Mouse (Mus musculus): Measurements from ENCODE around the gene Retreg3. TPM values are rescaled to one million over a fixed set of nuclear protein-coding genes. Genes with fewer than 3 reads are reported as not detected.
A peak's percentile ranks its signal among the peaks of the same experiment; 100 is the strongest.

The Retreg3 gene
- polyA plus RNA-seq, 1 experiment, result 130 TPM

GRCm38 (mm10) chr11:101109351-101109750 lies 10.3 kb downstream of the Retreg3 start:
- Histone ChIP-seq H3K4me3 (ENCODE audit: control insufficient read depth, insufficient read depth, low read length) (no peak overlapping the region), H3K27me3 (ENCODE audit: control insufficient read depth, insufficient read depth, low read length) (no peaks in the 10 kb centered on the region), H3K4me1 (replicated peaks; ENCODE audit: control insufficient read depth, insufficient read depth, low read length) (peaks cover 3% of the 10 kb centered on the region; the same call in 1 of the 2 replicates), H3K27ac (ENCODE audit: control insufficient read depth, insufficient read depth, low read length) (no peak overlapping the region), H3K36me3 (ENCODE audit: control insufficient read depth, insufficient read depth, low read length) (peaks cover 23% of the 10 kb centered on the region)
- TF ChIP-seq POLR2A (IDR thresholded peaks at IDR 0.05; ENCODE audit: control insufficient read depth, extremely low read depth, insufficient read depth, low read length, poor library complexity) (no peak), CTCF (IDR thresholded peaks at IDR 0.05; ENCODE audit: borderline replicate concordance, control insufficient read depth, extremely low read depth, insufficient read depth, low read length, poor library complexity) (no peak)
- no peak for DNase-seq
- WGBS, result 93% methylated on average over 4 of the region's 4 CpGs

GRCm38 (mm10) chr11:101103011-101103410 lies 16.7 kb downstream of the Retreg3 start:
- TF ChIP-seq POLR2A (IDR thresholded peaks at IDR 0.05; ENCODE audit: control insufficient read depth, extremely low read depth, insufficient read depth, low read length, poor library complexity), result no peak
- TF ChIP-seq CTCF (IDR thresholded peaks at IDR 0.05; ENCODE audit: borderline replicate concordance, control insufficient read depth, extremely low read depth, insufficient read depth, low read length, poor library complexity), result no peak
- WGBS, result 94% methylated on average over 5 of the region's 5 CpGs

DNA sequence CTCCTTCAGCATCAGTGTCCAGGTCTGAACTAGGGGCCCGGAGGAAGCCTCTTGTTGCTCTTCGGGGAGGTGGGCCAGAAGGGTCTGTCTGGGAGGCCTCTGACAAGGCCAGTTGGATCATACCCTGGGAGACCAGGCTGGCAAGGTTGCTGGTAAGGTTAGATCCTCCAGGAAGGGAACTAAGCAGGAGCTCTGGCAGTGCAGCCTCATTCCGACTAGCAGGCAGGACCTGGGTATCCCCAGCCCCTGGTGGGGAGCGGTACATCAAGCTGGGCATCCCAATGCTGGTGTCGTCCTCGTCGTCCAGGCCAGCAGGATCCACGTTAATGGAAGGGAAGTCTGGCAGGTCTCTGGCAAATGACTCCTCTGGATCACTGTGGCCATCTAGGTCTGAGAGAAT lies 21.5 kb downstream of the Retreg3 start:
- WGBS, result 97% methylated on average over 8 of the region's 8 CpGs
- peaks cover 8% of the 10 kb centered on the region; the same call in 1 of the 2 replicates for H3K4me1 ChIP-seq (replicated peaks; ENCODE audit: control insufficient read depth, insufficient read depth, low read length)
- DNase-seq, result no peak
- peaks cover 58% of the 10 kb centered on the region for H3K36me3 ChIP-seq (ENCODE audit: control insufficient read depth, insufficient read depth, low read length)
- H3K27me3 ChIP-seq (ENCODE audit: control insufficient read depth, insufficient read depth, low read length), result no peaks in the 10 kb centered on the region
- no peak overlapping the region for H3K4me3 ChIP-seq (ENCODE audit: control insufficient read depth, insufficient read depth, low read length)
- no peak for TF ChIP-seq POLR2A (IDR thresholded peaks at IDR 0.05; ENCODE audit: control insufficient read depth, extremely low read depth, insufficient read depth, low read length, poor library complexity)
- TF ChIP-seq CTCF (IDR thresholded peaks at IDR 0.05; ENCODE audit: borderline replicate concordance, control insufficient read depth, extremely low read depth, insufficient read depth, low read length, poor library complexity), result no peak
- no peak overlapping the region for H3K27ac ChIP-seq (ENCODE audit: control insufficient read depth, insufficient read depth, low read length)

More at GRCm38 (mm10) chr11:101103011-101103410, 16.7 kb downstream of the Retreg3 start:
- Histone ChIP-seq H3K27ac (ENCODE audit: control insufficient read depth, insufficient read depth, low read length) (no peak overlapping the region), H3K27me3 (ENCODE audit: control insufficient read depth, insufficient read depth, low read length) (no peaks in the 10 kb centered on the region), H3K36me3 (ENCODE audit: control insufficient read depth, insufficient read depth, low read length) (peaks cover 78% of the 10 kb centered on the region), H3K4me3 (ENCODE audit: control insufficient read depth, insufficient read depth, low read length) (no peak overlapping the region), H3K4me1 (replicated peaks; ENCODE audit: control insufficient read depth, insufficient read depth, low read length) (no peaks in the 10 kb centered on the region)
- DNase-seq, result no peak

DNA sequence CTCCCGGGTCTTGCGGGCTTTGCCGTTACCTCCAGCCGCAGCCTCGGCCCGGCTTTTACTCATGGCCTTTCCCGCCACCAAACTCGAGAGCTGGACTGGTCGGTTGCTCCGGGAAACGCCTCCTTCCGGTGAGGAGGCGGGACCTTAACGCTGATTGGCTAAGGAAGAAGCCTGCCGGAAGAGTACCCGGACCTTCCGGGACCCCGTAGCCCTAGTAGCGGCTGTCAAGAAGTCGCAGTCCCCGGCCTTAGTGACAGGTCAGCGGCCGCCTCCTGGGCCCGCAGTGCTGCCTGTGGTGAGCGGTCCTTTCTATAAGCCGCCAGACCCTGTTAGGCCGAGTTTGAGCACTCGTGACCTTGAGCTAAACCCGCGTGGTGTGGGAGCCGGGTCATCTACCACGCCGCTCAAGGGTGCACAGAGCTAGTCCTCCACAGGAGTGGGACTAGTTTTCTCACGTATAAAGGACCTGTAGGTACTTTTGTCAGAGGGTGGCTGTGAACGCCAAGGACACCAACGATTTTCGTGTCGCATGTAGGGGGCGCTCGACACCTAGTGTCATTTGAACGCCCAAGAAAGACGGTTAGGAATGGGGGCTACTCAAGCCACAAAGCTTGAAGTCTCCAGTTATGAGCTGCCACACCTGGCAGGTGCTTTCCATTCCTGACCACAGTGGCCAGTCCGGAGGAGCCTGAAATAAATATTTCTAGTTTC lies 24.2 kb downstream of the Retreg3 start, which contains the start of gene Psmc3ip:
Gene Psmc3ip, minus strand, starts transcription at position 123 of the 711 bp plus-strand sequence.
- peak within 1 kb of the TSS; percentile 85 for H3K4me3 ChIP-seq (ENCODE audit: control insufficient read depth, insufficient read depth, low read length)
- peaks cover 57% of the 10 kb centered on the region for H3K36me3 ChIP-seq (ENCODE audit: control insufficient read depth, insufficient read depth, low read length)
- peak within 1 kb of the TSS; percentile 81 for H3K27ac ChIP-seq (ENCODE audit: control insufficient read depth, insufficient read depth, low read length)
- peak; percentile 83; the same call in 1 of the 2 replicates for TF ChIP-seq CTCF (IDR thresholded peaks at IDR 0.05; ENCODE audit: borderline replicate concordance, control insufficient read depth, extremely low read depth, insufficient read depth, low read length, poor library complexity)
- TF ChIP-seq POLR2A (IDR thresholded peaks at IDR 0.05; ENCODE audit: control insufficient read depth, extremely low read depth, insufficient read depth, low read length, poor library complexity), result peak; percentile 78
- no peaks in the 10 kb centered on the region for H3K27me3 ChIP-seq (ENCODE audit: control insufficient read depth, insufficient read depth, low read length)
- H3K4me1 ChIP-seq (replicated peaks; ENCODE audit: control insufficient read depth, insufficient read depth, low read length), result peaks cover 8% of the 10 kb centered on the region; the same call in 1 of the 2 replicates
- under 1% methylated on average over 43 of the region's 43 CpGs for WGBS
- DNase-seq, result peak; percentile 94

DNA sequence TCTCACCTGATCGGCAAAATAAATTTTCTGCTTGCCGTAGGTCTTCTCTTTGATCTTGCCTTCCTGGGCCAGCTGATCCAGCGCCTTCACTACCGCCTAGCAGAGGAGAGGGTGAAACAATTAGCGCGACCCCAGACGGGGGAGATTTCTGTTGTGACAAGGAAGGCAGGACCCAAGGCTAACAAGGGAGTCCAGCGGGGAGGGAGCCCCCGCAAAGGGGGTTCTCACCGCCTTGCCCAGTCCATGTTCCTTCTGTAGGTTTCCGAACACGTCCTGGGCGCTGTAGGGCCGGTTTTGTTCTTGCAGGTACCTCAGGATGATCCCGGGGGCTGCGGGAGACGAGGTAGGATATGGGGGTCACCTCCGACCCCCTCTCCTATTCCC lies 24.8 kb downstream of the Retreg3 start:
- H3K27me3 ChIP-seq (ENCODE audit: control insufficient read depth, insufficient read depth, low read length), result no peaks in the 10 kb centered on the region
- peak overlapping the region; percentile 85 for H3K4me3 ChIP-seq (ENCODE audit: control insufficient read depth, insufficient read depth, low read length)
- no peak for DNase-seq
- under 1% methylated on average over 18 of the region's 18 CpGs for WGBS
- H3K36me3 ChIP-seq (ENCODE audit: control insufficient read depth, insufficient read depth, low read length), result peaks cover 57% of the 10 kb centered on the region
- no peak overlapping the region for H3K27ac ChIP-seq (ENCODE audit: control insufficient read depth, insufficient read depth, low read length)
- no peak for TF ChIP-seq POLR2A (IDR thresholded peaks at IDR 0.05; ENCODE audit: control insufficient read depth, extremely low read depth, insufficient read depth, low read length, poor library complexity)
- H3K4me1 ChIP-seq (replicated peaks; ENCODE audit: control insufficient read depth, insufficient read depth, low read length), result peaks cover 8% of the 10 kb centered on the region; the same call in 1 of the 2 replicates

DNA sequence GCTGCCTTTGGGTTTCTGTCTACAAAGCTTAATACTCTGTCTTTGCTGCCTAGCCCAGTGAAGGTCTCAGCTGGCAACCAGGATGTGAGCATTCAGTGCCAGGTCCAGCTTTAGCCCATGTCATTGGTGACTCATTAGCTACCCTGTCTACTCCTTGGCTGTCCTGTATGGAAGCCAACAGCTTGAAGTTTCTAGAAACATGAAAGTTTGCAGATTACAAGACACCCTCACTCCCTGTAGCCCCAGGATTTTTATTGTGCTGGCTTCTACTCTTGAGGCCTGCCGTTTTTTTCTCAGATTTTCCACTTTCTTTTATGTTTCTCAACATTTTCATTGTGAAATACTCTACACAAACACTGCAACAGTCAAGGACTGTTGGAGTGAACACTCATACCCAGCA lies 29.8 kb downstream of the Retreg3 start:
- WGBS, result 91% methylated on average over 1 of the region's 1 CpGs
- no peak overlapping the region for H3K4me3 ChIP-seq (ENCODE audit: control insufficient read depth, insufficient read depth, low read length)
- H3K4me1 ChIP-seq (replicated peaks; ENCODE audit: control insufficient read depth, insufficient read depth, low read length), result peaks cover 23% of the 10 kb centered on the region
- no peak for DNase-seq
- no peaks in the 10 kb centered on the region for H3K27me3 ChIP-seq (ENCODE audit: control insufficient read depth, insufficient read depth, low read length)
- H3K27ac ChIP-seq (ENCODE audit: control insufficient read depth, insufficient read depth, low read length), result no peak overlapping the region
- peaks cover 40% of the 10 kb centered on the region for H3K36me3 ChIP-seq (ENCODE audit: control insufficient read depth, insufficient read depth, low read length)
- TF ChIP-seq POLR2A (IDR thresholded peaks at IDR 0.05; ENCODE audit: control insufficient read depth, extremely low read depth, insufficient read depth, low read length, poor library complexity) (no peak), CTCF (IDR thresholded peaks at IDR 0.05; ENCODE audit: borderline replicate concordance, control insufficient read depth, extremely low read depth, insufficient read depth, low read length, poor library complexity) (no peak)
